Mouse (Mus musculus): ENCODE data around the gene Neu2.

The Neu2 gene

GRCm38 (mm10) chr1:87637121-87637877 lies 127.6 kb downstream of the Neu2 start:
- no peaks in the 10 kb centered on the region for H3K27me3 ChIP-seq (ENCODE audit: control insufficient read depth, insufficient read depth, low read length, poor library complexity, severe bottlenecking)
- DNase-seq (ENCODE audit: low read depth, low spot score), result peak; percentile 87
- H3K36me3 ChIP-seq (ENCODE audit: control insufficient read depth, insufficient read depth, low read length, poor library complexity, severe bottlenecking), result peaks cover 5% of the 10 kb centered on the region; the same call in 1 of the 2 replicates

GRCm38 (mm10) chr1:87637878-87638600 lies 128.3 kb downstream of the Neu2 start:
- Histone ChIP-seq H3K27me3 (ENCODE audit: control insufficient read depth, insufficient read depth, low read length, poor library complexity, severe bottlenecking) (no peaks in the 10 kb centered on the region), H3K36me3 (ENCODE audit: control insufficient read depth, insufficient read depth, low read length, poor library complexity, severe bottlenecking) (peaks cover 5% of the 10 kb centered on the region; the same call in 1 of the 2 replicates)
- DNase-seq (ENCODE audit: low read depth, low spot score), result peak; percentile 77

GRCm38 (mm10) chr1:87639724-87640123 lies 130.0 kb downstream of the Neu2 start:
- no peaks in the 10 kb centered on the region for H3K27me3 ChIP-seq (ENCODE audit: control insufficient read depth, insufficient read depth, low read length, poor library complexity, severe bottlenecking)
- peaks cover 6% of the 10 kb centered on the region; the same call in 1 of the 2 replicates for H3K36me3 ChIP-seq (ENCODE audit: control insufficient read depth, insufficient read depth, low read length, poor library complexity, severe bottlenecking)
- DNase-seq (ENCODE audit: low read depth, low spot score), result no peak

GRCm38 (mm10) chr1:87640165-87640661 lies 130.5 kb downstream of the Neu2 start:
- H3K27me3 ChIP-seq (ENCODE audit: control insufficient read depth, insufficient read depth, low read length, poor library complexity, severe bottlenecking), result no peaks in the 10 kb centered on the region
- peak; percentile 71 for DNase-seq (ENCODE audit: low read depth, low spot score)
- H3K36me3 ChIP-seq (ENCODE audit: control insufficient read depth, insufficient read depth, low read length, poor library complexity, severe bottlenecking), result peaks cover 6% of the 10 kb centered on the region; the same call in 1 of the 2 replicates

DNA sequence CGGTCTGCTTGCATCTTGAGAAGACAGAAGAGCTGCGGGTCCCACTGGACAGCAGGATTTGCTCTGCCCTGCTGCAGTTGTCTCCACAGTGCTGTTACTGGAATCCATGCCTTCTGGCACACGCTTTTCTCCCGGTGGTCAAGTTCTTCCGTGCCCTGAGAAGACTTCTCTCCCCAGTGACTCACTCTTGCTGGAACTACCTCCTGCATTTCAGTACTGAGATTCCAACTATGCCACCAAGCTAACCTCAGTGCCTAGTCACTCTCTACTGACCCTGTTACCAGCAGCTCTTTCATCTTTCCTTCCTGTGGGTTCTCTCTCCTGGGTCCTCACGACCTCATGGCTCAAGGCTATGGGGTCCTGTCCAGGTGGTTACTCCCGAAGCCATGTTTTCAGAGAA lies 133.3 kb downstream of the Neu2 start:
- DNase-seq (ENCODE audit: low read depth, low spot score), result no peak

DNA sequence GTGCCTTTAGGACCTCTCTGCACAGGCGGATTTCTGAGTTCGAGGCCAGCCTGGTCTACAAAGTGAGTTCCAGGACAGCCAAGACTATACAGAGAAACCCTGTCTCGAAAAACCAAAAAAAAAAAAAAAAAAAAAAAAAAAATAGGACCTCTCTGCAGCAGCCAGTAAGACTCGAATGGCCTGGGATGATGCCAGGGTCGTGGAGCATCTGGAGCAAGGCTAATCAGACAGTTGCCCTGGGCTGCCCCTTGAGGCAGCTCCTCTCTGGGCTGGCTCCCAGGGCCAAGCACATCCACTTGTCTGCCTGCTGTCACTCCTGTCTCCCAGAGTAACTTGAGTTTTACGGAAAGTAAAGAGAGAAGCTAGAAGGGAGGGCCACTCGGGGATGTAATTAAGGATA lies 135.4 kb downstream of the Neu2 start:
- no peak for DNase-seq (ENCODE audit: low read depth, low spot score)
- no peaks in the 10 kb centered on the region for H3K27me3 ChIP-seq (ENCODE audit: control insufficient read depth, insufficient read depth, low read length, poor library complexity, severe bottlenecking)
- H3K36me3 ChIP-seq (ENCODE audit: control insufficient read depth, insufficient read depth, low read length, poor library complexity, severe bottlenecking), result peaks cover 6% of the 10 kb centered on the region

More for the DNA sequence above, 133.3 kb downstream of the Neu2 start:
- no peaks in the 10 kb centered on the region for H3K27me3 ChIP-seq (ENCODE audit: control insufficient read depth, insufficient read depth, low read length, poor library complexity, severe bottlenecking)
- H3K36me3 ChIP-seq (ENCODE audit: control insufficient read depth, insufficient read depth, low read length, poor library complexity, severe bottlenecking), result peaks cover 6% of the 10 kb centered on the region; the same call in 1 of the 2 replicates

DNA sequence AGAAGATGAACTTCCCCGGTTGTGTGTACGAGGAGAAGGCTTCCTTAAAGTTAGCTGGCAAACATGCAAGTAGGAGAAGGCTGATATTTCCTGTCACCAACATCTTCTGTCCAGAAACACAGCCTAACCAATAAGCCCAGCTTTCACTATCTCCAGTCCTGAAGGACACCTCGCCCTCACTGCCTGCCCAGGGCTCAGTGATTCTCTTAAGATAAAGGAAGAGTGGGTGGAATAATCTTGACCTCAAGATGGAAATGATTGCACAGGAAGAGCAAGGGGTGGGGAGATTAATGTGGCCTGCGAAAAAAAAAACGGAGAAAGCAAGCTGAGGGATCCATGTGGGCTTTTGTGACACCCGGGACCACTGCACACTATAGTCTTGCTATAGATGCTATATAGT lies 136.1 kb downstream of the Neu2 start:
- Histone ChIP-seq H3K27me3 (ENCODE audit: control insufficient read depth, insufficient read depth, low read length, poor library complexity, severe bottlenecking) (no peaks in the 10 kb centered on the region), H3K36me3 (ENCODE audit: control insufficient read depth, insufficient read depth, low read length, poor library complexity, severe bottlenecking) (peaks cover 6% of the 10 kb centered on the region)
- DNase-seq (ENCODE audit: low read depth, low spot score), result no peak
